Mouse (Mus musculus) liver (tissue): ENCODE measurements around the gene Brinp2.
A peak's percentile ranks its signal among the peaks of the same experiment; 100 is the strongest.

Experiments
- DNase-seq: peaks from one replicate; pipeline ENCODE4 v3.0.0-alpha.2; 2020; ENCODE audit warnings: mixed read lengths

The Brinp2 gene

DNA sequence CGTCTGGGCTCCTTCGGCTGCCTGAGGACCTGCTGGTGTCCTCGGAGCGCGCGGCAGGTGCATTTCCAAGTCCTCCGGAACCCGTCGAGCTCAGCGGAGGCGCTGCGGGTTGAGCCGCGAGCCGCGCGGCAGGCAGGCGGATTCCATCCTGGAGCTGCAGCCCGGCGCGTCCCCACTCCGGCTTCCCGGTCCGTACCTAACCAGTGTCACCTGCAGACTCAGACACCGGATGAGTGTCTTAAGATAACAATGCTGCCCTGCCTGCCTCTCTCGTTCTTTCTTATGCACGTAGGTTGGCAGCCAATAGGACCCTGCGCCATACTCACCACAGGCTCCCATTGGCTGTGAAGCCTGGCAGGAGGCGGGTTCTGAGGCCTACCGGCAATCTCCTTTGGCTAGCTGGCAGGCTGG is at the start of gene Brinp2:
Brinp2 (minus strand) TSS at position 276 of the 411 bp plus-strand sequence.
- DNase-seq, result peak; percentile 37

GRCm38 (mm10) chr1:158400898-158401297 is 44.8 kb upstream of the Brinp2 start:
- DNase-seq, result no peak

- DNase-seq, result no peak
These were observed 40.9 kb upstream of the Brinp2 start for GRCm38 (mm10) chr1:158397058-158397457.

GRCm38 (mm10) chr1:158390693-158391092 is 34.6 kb upstream of the Brinp2 start:
- DNase-seq, result no peak

- DNase-seq, result no peak
These were observed 32.9 kb upstream of the Brinp2 start for GRCm38 (mm10) chr1:158388995-158389394.

- no peak for DNase-seq
These were observed 30.7 kb upstream of the Brinp2 start for GRCm38 (mm10) chr1:158386781-158387180.

DNA sequence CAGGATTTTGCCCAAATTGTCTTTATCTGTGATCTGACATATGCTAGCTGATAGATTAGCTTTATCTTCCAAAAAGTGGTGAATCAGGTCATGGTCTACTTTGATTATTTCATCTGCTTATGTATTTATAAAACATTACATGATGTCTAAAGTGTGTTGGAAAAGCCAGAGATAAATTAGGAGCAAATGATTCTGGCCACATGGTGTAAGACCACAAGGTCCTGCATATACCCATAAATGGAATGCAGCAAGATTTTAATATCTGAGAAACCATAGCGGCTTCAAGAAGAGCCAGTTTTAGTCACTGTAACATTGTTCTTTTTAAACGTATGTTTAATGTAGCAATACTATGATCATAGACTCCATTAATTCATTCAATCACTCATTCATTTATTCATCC is 29.2 kb upstream of the Brinp2 start:
- DNase-seq, result no peak

DNA sequence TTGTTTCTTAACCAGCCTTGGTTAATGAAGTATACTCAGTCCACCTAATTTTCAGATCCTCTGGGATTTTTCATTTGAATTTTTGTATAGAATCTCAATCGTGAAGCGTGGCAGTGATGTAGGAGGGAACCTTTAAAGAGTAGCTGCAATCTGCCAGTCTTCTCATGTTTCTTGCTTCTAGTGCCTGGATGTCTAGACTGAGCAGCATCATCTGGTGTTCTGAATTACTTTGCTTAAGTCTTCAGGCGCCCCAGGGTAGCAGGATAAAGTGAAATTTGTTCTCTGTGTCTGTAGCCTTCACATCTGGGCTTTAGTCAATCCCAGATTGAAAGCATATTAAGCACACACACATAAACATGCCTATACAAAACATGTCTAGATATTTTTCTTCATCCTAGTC is 27.1 kb upstream of the Brinp2 start:
- DNase-seq, result no peak

GRCm38 (mm10) chr1:158382277-158382676 is 26.2 kb upstream of the Brinp2 start:
- no peak for DNase-seq

GRCm38 (mm10) chr1:158364461-158364860 is 8.3 kb upstream of the Brinp2 start:
- DNase-seq, result no peak

GRCm38 (mm10) chr1:158362292-158363101 is 6.4 kb upstream of the Brinp2 start:
- DNase-seq, result no peak

GRCm38 (mm10) chr1:158361964-158362291 is 5.8 kb upstream of the Brinp2 start, which contains the start of gene Astn1:
Astn1 (plus strand) TSS chr1:158362273.
- DNase-seq, result no peak

GRCm38 (mm10) chr1:158355177-158356050 is 712 bp downstream of the Brinp2 start:
- no peak for DNase-seq

DNA sequence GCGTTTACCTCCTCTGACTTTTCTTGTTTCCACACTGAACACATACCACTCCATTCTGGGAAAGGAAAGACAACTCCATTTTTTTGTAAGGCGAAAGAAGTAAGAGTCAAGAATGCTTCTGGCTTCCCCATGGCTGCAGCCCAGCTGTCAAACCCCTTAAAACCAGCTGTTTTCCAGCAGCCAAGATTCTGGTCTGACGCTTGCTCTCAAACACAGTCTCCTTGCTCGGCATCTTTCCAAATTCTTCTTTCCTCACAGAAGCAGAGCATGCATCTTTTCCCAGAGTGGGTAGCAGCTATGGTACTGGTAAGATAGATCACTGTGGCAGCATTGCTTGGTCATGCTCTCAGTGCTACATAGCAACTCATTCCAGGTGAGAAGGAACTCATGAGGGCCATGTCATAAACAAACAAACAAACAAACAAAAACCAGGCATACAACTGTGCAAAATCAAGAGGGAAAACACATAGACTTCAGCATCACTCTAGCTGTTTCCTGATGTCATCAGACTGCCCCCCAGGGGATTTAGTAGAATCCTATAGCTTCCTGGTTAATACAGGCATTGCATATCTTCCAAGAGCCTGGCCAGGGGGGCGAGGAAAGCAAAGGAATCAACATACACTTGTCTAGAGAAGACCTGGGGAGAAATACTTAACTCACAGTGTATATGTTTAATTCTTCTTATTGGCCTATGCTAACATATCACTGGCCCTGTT is 2.3 kb downstream of the Brinp2 start:
- no peak for DNase-seq

GRCm38 (mm10) chr1:158343243-158343714 is 12.8 kb downstream of the Brinp2 start:
- DNase-seq, result no peak

GRCm38 (mm10) chr1:158328839-158329238 is 27.3 kb downstream of the Brinp2 start:
- no peak for DNase-seq

DNA sequence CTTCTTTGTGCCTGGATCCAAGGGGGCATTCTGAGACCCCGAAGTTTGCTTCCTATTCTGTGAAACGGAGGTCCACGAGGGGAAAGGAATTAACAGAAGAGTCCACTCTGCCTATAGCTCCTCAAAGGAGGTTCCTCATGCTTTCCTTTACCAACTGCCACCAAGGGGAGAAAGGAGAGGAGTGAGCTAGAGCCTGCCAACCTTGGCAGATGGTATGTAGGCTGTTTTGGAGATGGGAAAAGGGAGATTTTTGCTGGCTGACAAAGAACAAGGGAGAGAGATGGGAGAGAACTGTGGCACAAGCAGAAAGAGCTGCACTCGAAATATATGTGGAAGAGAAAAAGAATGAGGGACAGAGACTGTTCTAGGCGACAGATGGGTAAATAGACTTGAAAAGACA is 28.0 kb downstream of the Brinp2 start:
- no peak for DNase-seq

DNA sequence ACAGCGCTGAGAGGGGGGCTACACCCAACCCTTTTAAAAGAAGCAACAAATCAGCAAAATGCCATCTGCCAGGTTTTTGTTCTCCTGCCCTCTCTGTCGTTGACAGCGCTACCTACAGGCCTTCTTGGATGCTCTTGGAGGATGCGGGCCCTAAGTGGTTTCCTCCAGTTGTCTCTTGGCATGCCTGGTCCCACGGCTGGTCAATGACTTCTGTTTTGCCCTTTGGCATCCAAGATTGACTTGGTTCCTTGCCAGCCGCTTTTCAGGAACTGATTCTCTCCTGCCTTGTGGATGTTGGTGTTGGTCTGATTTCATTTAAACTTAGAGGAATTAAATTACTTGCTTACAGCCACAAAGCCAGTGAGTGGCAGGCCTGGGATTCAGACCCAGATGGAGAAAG is 32.8 kb downstream of the Brinp2 start:
- no peak for DNase-seq

DNA sequence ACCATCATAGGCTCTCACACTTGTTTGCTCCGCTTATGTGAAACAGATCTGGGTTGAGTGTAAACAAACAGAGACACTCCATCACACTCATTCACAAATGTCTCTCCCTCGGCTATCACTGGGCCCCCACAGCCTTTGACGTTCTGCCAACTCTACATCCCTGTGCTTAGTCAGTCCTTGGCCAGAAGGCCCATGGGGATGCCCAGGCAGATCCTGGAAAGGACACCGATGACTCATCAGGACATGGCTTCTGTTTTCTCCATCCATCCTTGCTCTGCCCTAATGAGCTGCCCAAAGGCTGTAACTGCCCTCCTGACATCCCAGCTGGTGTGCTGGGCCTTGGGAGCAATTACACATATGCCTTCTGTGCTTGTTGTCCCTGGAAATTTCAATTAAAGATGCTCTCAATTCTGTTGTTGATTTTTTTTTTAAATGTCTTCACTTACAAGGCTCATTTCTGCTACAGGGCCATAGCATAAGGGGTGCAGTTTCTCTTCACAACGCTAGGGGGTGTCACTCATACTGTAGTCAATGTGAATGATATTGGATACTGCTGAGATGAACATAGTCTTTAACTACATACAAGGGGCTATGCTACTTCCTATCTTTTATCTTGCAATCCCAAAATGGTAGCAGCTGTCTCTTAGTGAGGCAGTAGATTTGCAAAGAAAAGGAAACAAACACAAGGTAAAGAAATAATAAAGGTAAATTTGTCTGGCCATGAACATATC is 45.5 kb downstream of the Brinp2 start:
- DNase-seq, result no peak

GRCm38 (mm10) chr1:158297042-158297441 is 59.1 kb downstream of the Brinp2 start:
- no peak for DNase-seq

DNA sequence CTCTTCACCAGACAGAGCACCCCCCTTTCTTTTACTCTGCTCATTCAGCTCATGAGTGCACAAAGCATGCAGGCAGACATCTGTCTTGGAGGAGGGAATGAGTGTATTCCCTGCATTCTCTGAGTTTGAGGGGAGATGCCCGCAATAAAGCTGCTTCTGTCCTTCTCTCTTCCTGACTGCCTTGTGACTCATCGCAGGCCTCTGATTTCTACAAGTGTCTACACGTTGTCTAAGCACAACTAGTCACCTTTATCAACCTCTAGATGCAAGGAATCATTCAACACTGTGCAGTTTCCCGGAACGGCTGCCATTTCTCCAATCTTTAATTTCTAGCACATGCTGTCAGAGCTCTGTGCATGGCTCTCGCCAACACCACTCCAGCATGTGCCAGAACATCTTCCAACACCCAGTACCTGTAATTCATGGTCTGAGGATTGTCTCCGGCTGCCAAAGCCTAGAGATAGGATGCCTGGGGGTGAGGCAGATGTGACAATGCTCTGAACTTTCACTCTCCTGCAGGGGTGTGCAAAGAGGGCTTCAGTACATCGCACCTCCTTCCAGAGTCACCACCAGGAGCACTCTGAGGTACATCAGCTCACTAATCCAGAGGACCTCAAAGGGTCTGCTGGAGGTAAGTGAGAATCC is 59.7 kb downstream of the Brinp2 start:
- DNase-seq, result no peak

DNA sequence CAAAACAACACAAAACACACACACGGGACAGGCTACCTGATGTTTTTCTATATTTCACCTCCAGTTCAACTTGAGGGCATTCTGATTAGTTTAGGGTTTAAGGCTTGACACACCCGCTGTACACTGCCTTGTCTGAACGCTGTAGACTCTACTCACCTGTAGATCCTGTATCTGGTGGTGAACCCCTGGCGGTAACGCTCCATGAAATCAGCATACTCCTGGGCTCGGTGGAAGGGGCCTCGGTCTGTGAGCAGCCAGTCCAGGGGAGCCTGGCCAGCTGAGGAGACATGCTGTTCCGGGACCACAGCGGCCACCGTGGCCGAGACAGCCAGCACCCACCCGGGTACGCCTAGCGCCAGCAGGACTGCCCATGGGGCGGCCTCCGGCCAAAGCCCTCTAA is 60.9 kb downstream of the Brinp2 start:
- DNase-seq, result no peak
